Mouse (Mus musculus) stomach, postnatal 0 days (tissue): ENCODE data around the gene Csnk2b. TPM values are rescaled to one million over a fixed set of nuclear protein-coding genes. Genes with fewer than 3 reads are reported as not detected.

Source experiments
- ATAC-seq: fragments of 200-750 bp; cut with Nextera tagmentation; 2 replicates; pipeline ENCODE4 v1.8.0; 2017; ENCODE audit not compliant: low FRiP score, low TSS enrichment
- DNase-seq: peaks from one replicate; pipeline ENCODE4 v3.0.0-alpha.2; 2016; ENCODE audit warnings: low spot score
- H3K27ac ChIP-seq: fragments of 300-500 bp; sonication (generic); replicated peaks from 2 replicates; pipeline ENCODE4 v1.5.1; 2014; ENCODE audit warnings: mild to moderate bottlenecking, control low read depth
- H3K27me3 ChIP-seq: fragments of 300-500 bp; sonication (generic); 2 replicates; pipeline ENCODE4 v1.6.1; 2014; ENCODE audit warnings: low read length; ENCODE audit not compliant: control insufficient read depth, insufficient read depth
- H3K36me3 ChIP-seq: fragments of 300-500 bp; sonication (generic); 2 replicates; pipeline ENCODE4 v1.6.1; 2014; ENCODE audit warnings: low read length, mixed read lengths; ENCODE audit not compliant: control insufficient read depth, insufficient read depth
- H3K4me1 ChIP-seq: fragments of 300-500 bp; sonication (generic); replicated peaks from 2 replicates; pipeline ENCODE4 v1.6.1; 2014; ENCODE audit warnings: antibody characterized with exemption; ENCODE audit not compliant: control insufficient read depth, insufficient read depth
- H3K4me2 ChIP-seq: fragments of 300-500 bp; sonication (generic); replicated peaks from 2 replicates; pipeline ENCODE4 v1.6.1; 2014; ENCODE audit warnings: low read depth, mild to moderate bottlenecking, control low read depth, moderate library complexity
- H3K4me3 ChIP-seq: fragments of 300-500 bp; sonication (generic); 2 replicates; pipeline ENCODE4 v1.5.1; 2014; ENCODE audit warnings: low read depth, low read length, control low read depth
- H3K9ac ChIP-seq: fragments of 300-500 bp; sonication (generic); 2 replicates; pipeline ENCODE4 v1.6.1; 2014; ENCODE audit warnings: mild to moderate bottlenecking, low read length, control low read depth, mixed read lengths
- H3K9me3 ChIP-seq: fragments of 300-500 bp; sonication (generic); 2 replicates; pipeline ENCODE4 v1.6.1; 2016; ENCODE audit warnings: low read length; ENCODE audit not compliant: control insufficient read depth
- CTCF ChIP-seq: IDR thresholded peaks from 2 replicates; pipeline ENCODE4 v1.5.1; 2016; ENCODE audit warnings: antibody characterized with exemption, low read depth, mild to moderate bottlenecking, moderate library complexity
- EP300 ChIP-seq: optimal IDR thresholded peaks from 2 replicates; pipeline ENCODE3; 2016; ENCODE audit warnings: antibody characterized with exemption
- WGBS: fragments of 180-500 bp; shearing (Covaris S2); extraction: QIAGEN DNeasy Blood & Tissue Kit; methylation state at CpG from one replicate; pipeline ENCODE4 v1.1.7; 2014; 5-methylcytosine and 5-hydroxymethylcytosine counted together
- polyA plus RNA-seq: library from polyadenylated mRNA; unstranded; fragments of >200 nt; fragmentation: Nextera tagmentation; extraction: Ambion mirVana; gene quantifications from 2 replicates; pipeline ENCODE4 v1.2.1, GENCODE M21; 2015

Csnk2b gene
- polyA plus RNA-seq, 1 experiment from 2014 or later, result 323 TPM

GRCm38 (mm10) chr17:35147348-35147747 is 25.5 kb upstream of the Csnk2b start:
- Histone ChIP-seq H3K4me2 (no peak overlapping the region), H3K9ac (no peak overlapping the region), H3K9me3 (no peaks in the 10 kb centered on the region), H3K4me3 (no peak overlapping the region), H3K36me3 (peaks cover 71% of the 10 kb centered on the region), H3K27ac (no peak overlapping the region; the same call in 1 of the 2 replicates), H3K4me1 (no peaks in the 10 kb centered on the region), H3K27me3 (no peaks in the 10 kb centered on the region)
- 37% methylated on average over 3 of the region's 3 CpGs for WGBS
- ATAC-seq (no peak), DNase-seq (no peak)
- TF ChIP-seq EP300 (no peak), CTCF (no peak)

- no peak for DNase-seq
- H3K9ac ChIP-seq, result no peak overlapping the region; the same call in 1 of the 2 replicates
- no peak for ATAC-seq
Measured at GRCm38 (mm10) chr17:35146139-35146538, 24.3 kb upstream of the Csnk2b start.

GRCm38 (mm10) chr17:35141971-35142370 is 20.1 kb upstream of the Csnk2b start:
- ATAC-seq (no peak), DNase-seq (no peak)
- Histone ChIP-seq H3K36me3 (peaks cover 64% of the 10 kb centered on the region), H3K4me2 (no peak overlapping the region), H3K9ac (no peak overlapping the region), H3K9me3 (no peaks in the 10 kb centered on the region), H3K4me3 (no peak overlapping the region), H3K27ac (no peak overlapping the region), H3K27me3 (no peaks in the 10 kb centered on the region), H3K4me1 (no peaks in the 10 kb centered on the region)
- TF ChIP-seq CTCF (no peak), EP300 (no peak)
- 85% methylated on average over 6 of the region's 6 CpGs for WGBS

More at GRCm38 (mm10) chr17:35146139-35146538, 24.3 kb upstream of the Csnk2b start:
- peaks cover 74% of the 10 kb centered on the region for H3K36me3 ChIP-seq
- H3K4me3 ChIP-seq, result no peak overlapping the region
- H3K4me2 ChIP-seq, result no peak overlapping the region
- 73% methylated on average over 5 of the region's 5 CpGs for WGBS
- peak overlapping the region; percentile 40; the same call in 1 of the 2 replicates for H3K27ac ChIP-seq
- TF ChIP-seq EP300 (no peak), CTCF (no peak)
- no peaks in the 10 kb centered on the region for H3K9me3 ChIP-seq
- H3K27me3 ChIP-seq, result no peaks in the 10 kb centered on the region
- no peaks in the 10 kb centered on the region for H3K4me1 ChIP-seq

GRCm38 (mm10) chr17:35140490-35140996 is 18.7 kb upstream of the Csnk2b start:
- H3K4me1 ChIP-seq, result no peaks in the 10 kb centered on the region

GRCm38 (mm10) chr17:35139269-35139668 is 17.4 kb upstream of the Csnk2b start:
- DNase-seq (no peak), ATAC-seq (no peak)
- TF ChIP-seq EP300, result no peak
- no peak for TF ChIP-seq CTCF
- Histone ChIP-seq H3K27me3 (no peaks in the 10 kb centered on the region), H3K4me2 (no peak overlapping the region), H3K4me1 (no peaks in the 10 kb centered on the region), H3K36me3 (peaks cover 42% of the 10 kb centered on the region), H3K9me3 (no peaks in the 10 kb centered on the region), H3K27ac (no peak overlapping the region), H3K4me3 (no peak overlapping the region), H3K9ac (no peak overlapping the region)
- WGBS, result 92% methylated on average over 3 of the region's 3 CpGs

More at GRCm38 (mm10) chr17:35140490-35140996, 18.7 kb upstream of the Csnk2b start:
- Histone ChIP-seq H3K9me3 (no peaks in the 10 kb centered on the region), H3K4me2 (no peak overlapping the region), H3K27ac (no peak overlapping the region), H3K4me3 (no peak overlapping the region), H3K9ac (no peak overlapping the region), H3K36me3 (peaks cover 53% of the 10 kb centered on the region), H3K27me3 (no peaks in the 10 kb centered on the region)
- WGBS, result 77% methylated on average over 16 of the region's 16 CpGs
- TF ChIP-seq EP300 (no peak), CTCF (no peak)
- DNase-seq (no peak), ATAC-seq (no peak)

DNA sequence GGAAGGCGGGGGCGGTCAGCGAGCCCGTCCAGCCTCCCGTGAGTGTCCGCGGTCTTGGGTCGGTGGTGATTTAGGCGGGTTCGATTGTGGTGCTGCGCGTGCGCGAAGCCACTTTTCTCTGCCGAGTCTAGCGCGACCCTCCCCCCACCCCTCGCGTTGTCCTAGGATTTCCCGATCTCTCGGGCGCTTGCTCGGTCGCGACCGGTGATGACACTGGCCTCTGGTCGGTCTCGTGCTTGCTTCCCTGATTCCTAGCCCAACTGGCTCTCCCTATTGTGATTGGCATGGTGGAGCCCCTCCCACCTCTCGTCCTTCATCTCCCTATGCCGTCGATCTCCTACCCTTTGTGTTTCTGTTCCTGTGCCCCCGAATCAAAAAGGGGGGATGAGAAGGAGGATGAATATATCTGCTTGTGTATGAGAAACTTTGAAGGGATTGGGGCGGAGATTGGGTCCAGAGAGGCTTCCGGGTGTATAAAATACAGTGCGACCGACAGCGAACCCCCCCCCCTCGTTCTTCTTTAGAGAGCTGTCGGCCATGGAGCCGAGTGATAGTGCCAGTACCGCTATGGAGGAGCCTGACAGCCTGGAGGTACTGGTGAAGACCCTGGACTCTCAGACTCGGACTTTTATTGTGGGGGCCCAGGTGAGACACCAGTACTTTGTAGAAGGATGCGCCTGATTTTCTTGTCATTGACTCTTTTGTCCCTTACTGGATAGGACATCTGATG is 13.9 kb upstream of the Csnk2b start:
- no peaks in the 10 kb centered on the region for H3K27me3 ChIP-seq
- peak overlapping the region; percentile 96 for H3K27ac ChIP-seq
- peak overlapping the region; percentile 77 for H3K4me2 ChIP-seq
- DNase-seq, result no peak
- H3K36me3 ChIP-seq, result peaks cover 15% of the 10 kb centered on the region
- H3K9me3 ChIP-seq, result no peaks in the 10 kb centered on the region
- peak; percentile 63 for ATAC-seq
- H3K4me1 ChIP-seq, result no peaks in the 10 kb centered on the region
- H3K9ac ChIP-seq, result peak overlapping the region; percentile 88
- H3K4me3 ChIP-seq, result peak overlapping the region; percentile 78
- under 1% methylated on average over 41 of the region's 43 CpGs for WGBS
- TF ChIP-seq EP300 (no peak), CTCF (no peak)
